Mouse (Mus musculus) stomach, postnatal 0 days (tissue): ENCODE measurements at regions not wholly inside any gene's neighbourhood (a gene's known extent, or its start where the extent isn't known, plus 50 kb on each side); places are given as distances from the start of the nearest gene placed in this dataset.

Experiments
- ATAC-seq: fragments of 200-750 bp; cut with Nextera tagmentation; 2 replicates; pipeline ENCODE4 v1.8.0; 2017; ENCODE audit not compliant: low FRiP score, low TSS enrichment
- DNase-seq: peaks from one replicate; pipeline ENCODE4 v3.0.0-alpha.2; 2016; ENCODE audit warnings: low spot score
- H3K27ac ChIP-seq: fragments of 300-500 bp; sonication (generic); replicated peaks from 2 replicates; pipeline ENCODE4 v1.5.1; 2014; ENCODE audit warnings: mild to moderate bottlenecking, control low read depth
- H3K27me3 ChIP-seq: fragments of 300-500 bp; sonication (generic); 2 replicates; pipeline ENCODE4 v1.6.1; 2014; ENCODE audit warnings: low read length; ENCODE audit not compliant: control insufficient read depth, insufficient read depth
- H3K36me3 ChIP-seq: fragments of 300-500 bp; sonication (generic); 2 replicates; pipeline ENCODE4 v1.6.1; 2014; ENCODE audit warnings: low read length, mixed read lengths; ENCODE audit not compliant: control insufficient read depth, insufficient read depth
- H3K4me1 ChIP-seq: fragments of 300-500 bp; sonication (generic); replicated peaks from 2 replicates; pipeline ENCODE4 v1.6.1; 2014; ENCODE audit warnings: antibody characterized with exemption; ENCODE audit not compliant: control insufficient read depth, insufficient read depth
- H3K4me2 ChIP-seq: fragments of 300-500 bp; sonication (generic); replicated peaks from 2 replicates; pipeline ENCODE4 v1.6.1; 2014; ENCODE audit warnings: low read depth, mild to moderate bottlenecking, control low read depth, moderate library complexity
- H3K4me3 ChIP-seq: fragments of 300-500 bp; sonication (generic); 2 replicates; pipeline ENCODE4 v1.5.1; 2014; ENCODE audit warnings: low read depth, low read length, control low read depth
- H3K9ac ChIP-seq: fragments of 300-500 bp; sonication (generic); 2 replicates; pipeline ENCODE4 v1.6.1; 2014; ENCODE audit warnings: mild to moderate bottlenecking, low read length, control low read depth, mixed read lengths
- H3K9me3 ChIP-seq: fragments of 300-500 bp; sonication (generic); 2 replicates; pipeline ENCODE4 v1.6.1; 2016; ENCODE audit warnings: low read length; ENCODE audit not compliant: control insufficient read depth
- CTCF ChIP-seq: IDR thresholded peaks from 2 replicates; pipeline ENCODE4 v1.5.1; 2016; ENCODE audit warnings: antibody characterized with exemption, low read depth, mild to moderate bottlenecking, moderate library complexity
- EP300 ChIP-seq: optimal IDR thresholded peaks from 2 replicates; pipeline ENCODE3; 2016; ENCODE audit warnings: antibody characterized with exemption
- WGBS: fragments of 180-500 bp; shearing (Covaris S2); extraction: QIAGEN DNeasy Blood & Tissue Kit; methylation state at CpG from one replicate; pipeline ENCODE4 v1.1.7; 2014; 5-methylcytosine and 5-hydroxymethylcytosine counted together

- no peak overlapping the region for H3K9ac ChIP-seq
- H3K4me1 ChIP-seq, result no peaks in the 10 kb centered on the region
- no peak overlapping the region for H3K4me3 ChIP-seq
- no peak for DNase-seq
- H3K27ac ChIP-seq, result no peak overlapping the region
- WGBS, result 44% methylated on average over 6 of the region's 6 CpGs
- peak; percentile 60 for TF ChIP-seq CTCF
- no peak for TF ChIP-seq EP300
- H3K36me3 ChIP-seq, result no peaks in the 10 kb centered on the region
- H3K4me2 ChIP-seq, result no peak overlapping the region
- no peaks in the 10 kb centered on the region for H3K9me3 ChIP-seq
- ATAC-seq, result no peak
- H3K27me3 ChIP-seq, result no peaks in the 10 kb centered on the region
Measured at GRCm38 (mm10) chr9:87973531-87973930, 242.5 kb upstream of the Tbx18 start.

GRCm38 (mm10) chr9:87984910-87985309, 253.8 kb upstream of the Tbx18 start:
- Histone ChIP-seq H3K4me1 (no peaks in the 10 kb centered on the region), H3K27ac (no peak overlapping the region), H3K9ac (no peak overlapping the region), H3K27me3 (no peaks in the 10 kb centered on the region), H3K36me3 (no peaks in the 10 kb centered on the region), H3K4me3 (no peak overlapping the region), H3K4me2 (no peak overlapping the region), H3K9me3 (no peaks in the 10 kb centered on the region)
- TF ChIP-seq CTCF, result no peak
- no peak for TF ChIP-seq EP300
- no peak for DNase-seq
- WGBS, result 87% methylated on average over 3 of the region's 3 CpGs
- ATAC-seq, result no peak

GRCm38 (mm10) chr9:87985439-87985838, 254.4 kb upstream of the Tbx18 start:
- Histone ChIP-seq H3K27ac (no peak overlapping the region), H3K4me2 (no peak overlapping the region), H3K4me1 (no peaks in the 10 kb centered on the region), H3K9ac (no peak overlapping the region), H3K36me3 (no peaks in the 10 kb centered on the region), H3K27me3 (no peaks in the 10 kb centered on the region), H3K4me3 (no peak overlapping the region), H3K9me3 (no peaks in the 10 kb centered on the region)
- 47% methylated on average over 4 of the region's 4 CpGs for WGBS
- TF ChIP-seq CTCF, result no peak
- TF ChIP-seq EP300, result no peak
- ATAC-seq (no peak), DNase-seq (no peak)

- no peak overlapping the region for H3K27ac ChIP-seq
- ATAC-seq (no peak), DNase-seq (no peak)
- H3K4me3 ChIP-seq, result no peak overlapping the region
- no peak overlapping the region for H3K9ac ChIP-seq
- WGBS, result 73% methylated on average over 8 of the region's 8 CpGs
- H3K4me1 ChIP-seq, result no peaks in the 10 kb centered on the region
- TF ChIP-seq EP300, result no peak
- no peak for TF ChIP-seq CTCF
- no peaks in the 10 kb centered on the region for H3K36me3 ChIP-seq
- H3K4me2 ChIP-seq, result no peak overlapping the region
- no peaks in the 10 kb centered on the region for H3K9me3 ChIP-seq
- H3K27me3 ChIP-seq, result no peaks in the 10 kb centered on the region
Measured at GRCm38 (mm10) chr9:88005945-88006700, 275.1 kb upstream of the Tbx18 start.

- Histone ChIP-seq H3K9ac (no peak overlapping the region), H3K4me2 (no peak overlapping the region), H3K36me3 (no peaks in the 10 kb centered on the region), H3K27ac (no peak overlapping the region), H3K4me1 (no peaks in the 10 kb centered on the region), H3K27me3 (no peaks in the 10 kb centered on the region), H3K9me3 (no peaks in the 10 kb centered on the region), H3K4me3 (no peak overlapping the region)
- ATAC-seq, result no peak
- 58% methylated on average over 3 of the region's 3 CpGs for WGBS
- TF ChIP-seq CTCF (no peak), EP300 (no peak)
- no peak for DNase-seq
Measured at GRCm38 (mm10) chr9:88023752-88024151, 292.7 kb upstream of the Tbx18 start.

GRCm38 (mm10) chr9:88025936-88026335, 294.9 kb upstream of the Tbx18 start:
- DNase-seq (no peak), ATAC-seq (no peak)
- Histone ChIP-seq H3K4me3 (no peak overlapping the region), H3K36me3 (no peaks in the 10 kb centered on the region), H3K9me3 (no peaks in the 10 kb centered on the region), H3K9ac (no peak overlapping the region), H3K27me3 (no peaks in the 10 kb centered on the region), H3K4me2 (no peak overlapping the region), H3K4me1 (no peaks in the 10 kb centered on the region), H3K27ac (no peak overlapping the region)
- 73% methylated on average over 2 of the region's 2 CpGs for WGBS
- TF ChIP-seq EP300 (no peak), CTCF (no peak)
